Mouse (Mus musculus): ENCODE results near the gene Brca1. TPM values are rescaled to one million over a fixed set of nuclear protein-coding genes. Genes with fewer than 3 reads are reported as not detected.

Brca1 gene
- polyA plus RNA-seq, 1 experiment from 2014 or later: 12.3 TPM

- Histone ChIP-seq H3K9me3 (replicated peaks; ENCODE audit: control insufficient read depth, low read length) (no peaks in the 10 kb centered on the region), H3K9ac (ENCODE audit: low read depth, low read length) (peak overlapping the region; percentile 84), H3K36me3 (ENCODE audit: control insufficient read depth, insufficient read depth, low read length) (0 out of 2 replicates have a peak, but pooled peaks cover 4% of the 10 kb centered on the region), H3K4me1 (ENCODE audit: control insufficient read depth, insufficient read depth, low read length) (peaks cover 34% of the 10 kb centered on the region), H3K4me2 (peak overlapping the region; percentile 97), H3K27me3 (ENCODE audit: control insufficient read depth, insufficient read depth, low read length) (no peaks in the 10 kb centered on the region), H3K4me3 (ENCODE audit: low read depth, low read length) (peak overlapping the region; percentile 61), H3K27ac (ENCODE audit: low read depth, low read length) (peak overlapping the region; percentile 81)
- peak; percentile 46 for ATAC-seq (replicated peaks; ENCODE audit: insufficient number of reproducible peaks, low FRiP score, low TSS enrichment)
- WGBS (ENCODE audit: insufficient replicate concordance): under 1% methylated on average over 51 of the region's 51 CpGs
Measured at GRCm38 (mm10) chr11:101465101-101465868, 86.5 kb downstream of the Brca1 start.

- Histone ChIP-seq H3K36me3 (ENCODE audit: control insufficient read depth, insufficient read depth, low read length) (0 out of 2 replicates have a peak, but pooled peaks cover 6% of the 10 kb centered on the region), H3K4me3 (ENCODE audit: low read depth, low read length) (peak within 1 kb of the TSS; percentile 61), H3K9ac (ENCODE audit: low read depth, low read length) (peak within 1 kb of the TSS; percentile 84), H3K27ac (ENCODE audit: low read depth, low read length) (peak within 1 kb of the TSS; percentile 81), H3K27me3 (ENCODE audit: control insufficient read depth, insufficient read depth, low read length) (no peaks in the 10 kb centered on the region), H3K9me3 (replicated peaks; ENCODE audit: control insufficient read depth, low read length) (no peaks in the 10 kb centered on the region), H3K4me2 (peak within 1 kb of the TSS; percentile 97), H3K4me1 (ENCODE audit: control insufficient read depth, insufficient read depth, low read length) (peaks cover 36% of the 10 kb centered on the region)
- WGBS (ENCODE audit: insufficient replicate concordance): 10% methylated on average over 12 of the region's 12 CpGs
- ATAC-seq (replicated peaks; ENCODE audit: insufficient number of reproducible peaks, low FRiP score, low TSS enrichment): no peak
Measured at GRCm38 (mm10) chr11:101464211-101465100, 87.3 kb downstream of the Brca1 start, which contains the start of gene Rnd2. Rnd2 (plus strand) TSS chr11:101464999.

- Histone ChIP-seq H3K4me3 (ENCODE audit: low read depth, low read length) (no peak overlapping the region), H3K4me1 (ENCODE audit: control insufficient read depth, insufficient read depth, low read length) (peaks cover 29% of the 10 kb centered on the region), H3K9ac (ENCODE audit: low read depth, low read length) (0 out of 2 replicates have a peak overlapping the region, but pooled peaks have one; percentile 40), H3K27me3 (ENCODE audit: control insufficient read depth, insufficient read depth, low read length) (no peaks in the 10 kb centered on the region), H3K36me3 (ENCODE audit: control insufficient read depth, insufficient read depth, low read length) (0 out of 2 replicates have a peak, but pooled peaks cover 6% of the 10 kb centered on the region), H3K27ac (ENCODE audit: low read depth, low read length) (no peak overlapping the region), H3K4me2 (no peak overlapping the region), H3K9me3 (replicated peaks; ENCODE audit: control insufficient read depth, low read length) (no peaks in the 10 kb centered on the region)
- no peak for ATAC-seq (replicated peaks; ENCODE audit: insufficient number of reproducible peaks, low FRiP score, low TSS enrichment)
- WGBS (ENCODE audit: insufficient replicate concordance): 45% methylated on average over 13 of the region's 13 CpGs
Measured at GRCm38 (mm10) chr11:101462583-101463440, 88.9 kb downstream of the Brca1 start.

DNA sequence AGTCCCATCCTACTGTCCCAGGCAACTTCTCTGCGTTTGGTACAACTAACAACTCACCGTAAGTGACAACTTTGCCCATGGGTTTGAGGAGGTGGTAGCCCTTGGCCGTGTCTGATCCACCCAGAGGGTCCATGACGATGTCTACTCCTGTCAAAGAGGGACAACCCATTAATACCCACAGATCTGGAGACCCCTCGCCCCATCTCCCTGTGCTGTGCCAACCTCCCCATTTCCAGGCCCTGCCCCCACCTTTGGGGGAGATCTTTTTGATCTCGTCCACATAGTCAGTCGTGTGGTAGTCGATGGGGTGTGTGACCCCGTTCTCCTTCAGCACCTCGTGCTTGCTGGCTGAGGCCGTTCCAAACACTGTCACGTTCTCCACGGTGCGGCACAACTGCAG is 89.6 kb downstream of the Brca1 start:
- H3K9me3 ChIP-seq (replicated peaks; ENCODE audit: control insufficient read depth, low read length): no peaks in the 10 kb centered on the region
- no peak for ATAC-seq (replicated peaks; ENCODE audit: insufficient number of reproducible peaks, low FRiP score, low TSS enrichment)

DNA sequence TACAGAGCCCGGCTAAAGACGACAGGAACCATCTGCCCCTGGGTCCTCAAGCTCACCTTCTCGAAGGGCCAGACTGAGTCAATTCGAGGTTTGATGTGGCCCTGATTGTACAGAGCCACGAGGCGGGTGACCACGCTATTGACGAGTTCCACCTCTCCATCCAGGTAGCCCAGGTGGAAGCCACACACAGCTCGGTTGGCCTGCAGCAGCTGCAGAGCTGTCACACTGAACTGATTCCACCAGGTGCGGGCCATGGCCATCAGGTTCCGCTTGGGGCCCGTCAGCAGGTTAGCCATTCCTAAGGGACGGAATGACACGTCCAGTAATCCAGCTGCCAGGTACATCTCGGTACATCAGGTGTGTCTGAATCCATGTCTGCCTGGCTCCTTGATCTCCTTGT is 91.4 kb downstream of the Brca1 start:
- Histone ChIP-seq H3K4me3 (ENCODE audit: low read depth, low read length) (no peak overlapping the region), H3K27me3 (ENCODE audit: control insufficient read depth, insufficient read depth, low read length) (no peaks in the 10 kb centered on the region), H3K27ac (ENCODE audit: low read depth, low read length) (no peak overlapping the region), H3K4me1 (ENCODE audit: control insufficient read depth, insufficient read depth, low read length) (peaks cover 29% of the 10 kb centered on the region), H3K36me3 (ENCODE audit: control insufficient read depth, insufficient read depth, low read length) (0 out of 2 replicates have a peak, but pooled peaks cover 6% of the 10 kb centered on the region), H3K9me3 (replicated peaks; ENCODE audit: control insufficient read depth, low read length) (no peaks in the 10 kb centered on the region), H3K9ac (ENCODE audit: low read depth, low read length) (no peak overlapping the region), H3K4me2 (no peak overlapping the region)
- 79% methylated on average over 15 of the region's 15 CpGs for WGBS (ENCODE audit: insufficient replicate concordance)
- ATAC-seq (replicated peaks; ENCODE audit: insufficient number of reproducible peaks, low FRiP score, low TSS enrichment): no peak

More for the DNA sequence above, 89.6 kb downstream of the Brca1 start:
- WGBS (ENCODE audit: insufficient replicate concordance): 85% methylated on average over 14 of the region's 14 CpGs
- Histone ChIP-seq H3K9ac (ENCODE audit: low read depth, low read length) (no peak overlapping the region), H3K36me3 (ENCODE audit: control insufficient read depth, insufficient read depth, low read length) (0 out of 2 replicates have a peak, but pooled peaks cover 6% of the 10 kb centered on the region), H3K4me1 (ENCODE audit: control insufficient read depth, insufficient read depth, low read length) (peaks cover 29% of the 10 kb centered on the region), H3K27me3 (ENCODE audit: control insufficient read depth, insufficient read depth, low read length) (no peaks in the 10 kb centered on the region), H3K27ac (ENCODE audit: low read depth, low read length) (no peak overlapping the region), H3K4me2 (no peak overlapping the region), H3K4me3 (ENCODE audit: low read depth, low read length) (no peak overlapping the region)

- Histone ChIP-seq H3K9me3 (replicated peaks; ENCODE audit: control insufficient read depth, low read length) (no peaks in the 10 kb centered on the region), H3K4me1 (ENCODE audit: control insufficient read depth, insufficient read depth, low read length) (peaks cover 29% of the 10 kb centered on the region), H3K4me2 (no peak overlapping the region), H3K36me3 (ENCODE audit: control insufficient read depth, insufficient read depth, low read length) (0 out of 2 replicates have a peak, but pooled peaks cover 6% of the 10 kb centered on the region), H3K9ac (ENCODE audit: low read depth, low read length) (no peak overlapping the region), H3K27ac (ENCODE audit: low read depth, low read length) (no peak overlapping the region), H3K4me3 (ENCODE audit: low read depth, low read length) (no peak overlapping the region), H3K27me3 (ENCODE audit: control insufficient read depth, insufficient read depth, low read length) (no peaks in the 10 kb centered on the region)
- WGBS (ENCODE audit: insufficient replicate concordance): 36% methylated on average over 4 of the region's 6 CpGs
- ATAC-seq (replicated peaks; ENCODE audit: insufficient number of reproducible peaks, low FRiP score, low TSS enrichment): 0 out of 2 replicates have a peak, but pooled peaks have one; percentile 22
Measured at GRCm38 (mm10) chr11:101459716-101460115, 92.0 kb downstream of the Brca1 start.

DNA sequence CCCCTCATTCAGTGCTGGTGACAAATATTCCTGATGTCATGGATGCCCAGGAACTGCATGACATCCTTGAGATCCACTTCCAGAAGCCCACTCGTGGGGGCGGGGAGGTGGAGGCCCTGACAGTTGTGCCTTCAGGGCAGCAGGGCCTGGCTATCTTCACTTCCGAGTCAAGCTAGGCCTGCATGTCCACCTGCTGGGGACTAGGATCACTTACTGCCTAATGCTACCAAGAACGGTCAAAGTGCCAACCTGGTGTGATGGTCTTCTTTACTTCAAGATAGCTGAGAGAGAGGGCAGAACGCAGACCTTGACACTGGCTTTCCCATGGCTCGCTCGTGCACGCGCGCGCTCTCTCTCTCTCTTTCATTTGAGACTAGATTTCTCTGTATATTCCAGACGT is 93.5 kb downstream of the Brca1 start:
- Histone ChIP-seq H3K27ac (ENCODE audit: low read depth, low read length) (no peak overlapping the region), H3K9ac (ENCODE audit: low read depth, low read length) (no peak overlapping the region), H3K4me2 (no peak overlapping the region), H3K4me3 (ENCODE audit: low read depth, low read length) (no peak overlapping the region), H3K36me3 (ENCODE audit: control insufficient read depth, insufficient read depth, low read length) (0 out of 2 replicates have a peak, but pooled peaks cover 6% of the 10 kb centered on the region), H3K9me3 (replicated peaks; ENCODE audit: control insufficient read depth, low read length) (no peaks in the 10 kb centered on the region), H3K4me1 (ENCODE audit: control insufficient read depth, insufficient read depth, low read length) (peaks cover 16% of the 10 kb centered on the region), H3K27me3 (ENCODE audit: control insufficient read depth, insufficient read depth, low read length) (no peaks in the 10 kb centered on the region)
- 85% methylated on average over 12 of the region's 12 CpGs for WGBS (ENCODE audit: insufficient replicate concordance)
- ATAC-seq (replicated peaks; ENCODE audit: insufficient number of reproducible peaks, low FRiP score, low TSS enrichment): no peak

GRCm38 (mm10) chr11:101457631-101458030 is 94.1 kb downstream of the Brca1 start:
- H3K36me3 ChIP-seq (ENCODE audit: control insufficient read depth, insufficient read depth, low read length): 0 out of 2 replicates have a peak, but pooled peaks cover 6% of the 10 kb centered on the region
- no peak for ATAC-seq (replicated peaks; ENCODE audit: insufficient number of reproducible peaks, low FRiP score, low TSS enrichment)
- no peak overlapping the region for H3K27ac ChIP-seq (ENCODE audit: low read depth, low read length)
- no peak overlapping the region for H3K9ac ChIP-seq (ENCODE audit: low read depth, low read length)
- no peak overlapping the region for H3K4me3 ChIP-seq (ENCODE audit: low read depth, low read length)
- H3K4me2 ChIP-seq: no peak overlapping the region
- WGBS (ENCODE audit: insufficient replicate concordance): 81% methylated on average over 6 of the region's 9 CpGs
- peaks cover 11% of the 10 kb centered on the region for H3K4me1 ChIP-seq (ENCODE audit: control insufficient read depth, insufficient read depth, low read length)
- H3K27me3 ChIP-seq (ENCODE audit: control insufficient read depth, insufficient read depth, low read length): no peaks in the 10 kb centered on the region
- no peaks in the 10 kb centered on the region for H3K9me3 ChIP-seq (replicated peaks; ENCODE audit: control insufficient read depth, low read length)
